14 mouse cellular contexts compared by ENCODE assay signal in the genomic region with DNA sequence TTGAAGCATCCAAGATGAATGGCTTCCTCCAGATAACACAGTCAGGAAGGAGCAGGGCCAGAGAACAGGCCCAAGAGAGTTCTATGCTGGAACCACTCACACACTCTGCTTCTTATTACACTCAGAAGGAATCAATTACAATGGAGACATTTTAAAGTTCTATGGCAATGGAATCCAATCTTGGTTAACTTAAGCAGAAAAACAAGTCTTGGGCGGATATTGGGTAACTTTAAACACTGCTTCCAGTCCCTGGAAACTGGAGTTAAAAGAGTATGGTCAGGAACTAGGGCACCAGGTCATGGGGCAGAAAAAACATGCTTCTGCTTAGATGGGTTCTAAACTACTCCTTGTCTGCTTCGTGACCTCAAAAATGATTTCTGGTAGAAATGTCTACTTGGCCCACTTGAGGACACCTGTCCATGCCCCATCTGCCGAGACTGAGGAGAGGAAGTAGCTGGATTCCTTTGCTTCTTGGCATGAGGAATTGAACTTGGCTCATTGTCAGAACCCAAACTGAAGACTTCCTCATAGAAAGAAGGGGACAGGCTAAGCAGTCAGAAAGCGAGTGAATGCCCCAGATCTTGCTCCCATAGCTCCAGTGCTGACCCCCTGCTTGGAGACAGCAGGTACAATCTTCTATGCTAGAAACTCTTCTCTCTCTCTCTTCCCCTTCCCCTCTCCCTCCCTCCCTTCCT.
"Had no signal": no experiment of that assay in that cellular context is flagged by ENCODE, and none has a peak within 500 bp of the region (broad histone marks: within the 10 kb centered on the region; RNA-seq: fewer than 3 reads in every experiment).

No protein-coding gene starts in this region.

- ATAC-seq: lung, postnatal 0 days; midbrain, embryonic 13.5 days had no signal

- H3K36me3 ChIP-seq: liver, embryonic 15.5 days; midbrain, embryonic 13.5 days; neural tube, embryonic 15.5 days had no signal

- H3K27ac ChIP-seq: left cerebral cortex, adult 2 months; liver, embryonic 15.5 days; midbrain, embryonic 13.5 days; neural tube, embryonic 15.5 days had no signal

- H3K4me1 ChIP-seq: liver, embryonic 15.5 days; neural tube, embryonic 15.5 days had no signal

- H3K4me3 ChIP-seq: left cerebral cortex, adult 2 months; liver, embryonic 15.5 days; midbrain, embryonic 13.5 days; myocyte; neural tube, embryonic 15.5 days had no signal

- H3K9me3 ChIP-seq: liver, embryonic 15.5 days; neural tube, embryonic 15.5 days had no signal

- H3K9ac ChIP-seq: liver, embryonic 15.5 days; midbrain, embryonic 13.5 days; neural tube, embryonic 15.5 days had no signal

- H3K4me2 ChIP-seq: liver, embryonic 11.5 days; liver, embryonic 15.5 days; midbrain, embryonic 13.5 days; neural tube, embryonic 15.5 days had no signal

- H3K27me3 ChIP-seq: liver, embryonic 15.5 days; midbrain, embryonic 13.5 days; neural tube, embryonic 15.5 days had no signal

- DNase-seq: kidney, adult 8-10 months; kidney, postnatal 10 days; lung, adult 2 months; lung, postnatal 36 days; right cerebral cortex, adult 18-20 months; right cerebral cortex, postnatal 25 days; thymus, postnatal 36 days had no signal
